Mouse (Mus musculus) left cerebral cortex, postnatal 36 days (tissue): ENCODE results near the gene Slc4a1. TPM values are rescaled to one million over a fixed set of nuclear protein-coding genes. Genes with fewer than 3 reads are reported as not detected.

ENCODE experiments used
- DNase-seq, 2 experiments: peaks; one replicate each; pipeline ENCODE4 v3.0.0; 2021 to 2022; ENCODE audit warnings: low spot score in 2 of 2, mixed read lengths in 1 of 2
- intact Hi-C: fragments of 180-260 bp; cut with DNase I; formaldehyde crosslinking; loops from one replicate; pipeline ENCODE4 v1.15.1; 2025
- microRNA-seq: library from miRNA; unstranded; fragments of <30 nt; microRNA quantifications from one replicate; pipeline ENCODE4 v1.2.0, GENCODE M21; 2022
- total RNA-seq, 2 experiments: library from RNA; stranded (reverse); gene quantifications; 2 replicates each; pipeline ENCODE4 v1.2.3; 2021

Gene Slc4a1
- total RNA-seq, 2 experiments from 2014 or later: 0.39 to 0.50 TPM

- intact Hi-C loops: loop anchor here (1.0 to 2.0 kb wide), 2 partner anchors 20 to 92 kb away; partner anchors contain the start of gene Atxn7l3
- DNase-seq: peak; percentile 82 to 87
Measured at GRCm38 (mm10) chr11:102316572-102317297, 49.3 kb downstream of the Slc4a1 start.

- DNase-seq: no peak
- intact Hi-C loops: loop anchor here (1.0 to 2.0 kb wide), 2 partner anchors 19 to 92 kb away; partner anchors contain the start of gene Atxn7l3
Measured at GRCm38 (mm10) chr11:102315690-102316571, 50.1 kb downstream of the Slc4a1 start.

GRCm38 (mm10) chr11:102314321-102314720 lies 51.7 kb downstream of the Slc4a1 start:
- intact Hi-C loops: no loop called here
- no peak for DNase-seq

- no peak for DNase-seq
- intact Hi-C loops: no loop called here
Measured at GRCm38 (mm10) chr11:102312586-102312985, 53.4 kb downstream of the Slc4a1 start.

GRCm38 (mm10) chr11:102311966-102312365 lies 54.0 kb downstream of the Slc4a1 start:
- intact Hi-C loops: no loop called here
- DNase-seq: no peak

- no peak for DNase-seq
Measured at GRCm38 (mm10) chr11:102310768-102311695, 55.0 kb downstream of the Slc4a1 start.

GRCm38 (mm10) chr11:102309821-102310617 lies 56.0 kb downstream of the Slc4a1 start:
- intact Hi-C loops: loop anchor here (2.0 kb wide), 2 partner anchors 97 to 121 kb away; partner anchors contain the start of genes Grn and Slc25a39
- no peak for DNase-seq

More at GRCm38 (mm10) chr11:102310768-102311695, 55.0 kb downstream of the Slc4a1 start:
- intact Hi-C loops: no loop called here

- peak; percentile 95 to 97 for DNase-seq
- intact Hi-C loops: loop anchor here (2.0 kb wide), 2 partner anchors 98 to 122 kb away; partner anchors contain the start of genes Grn and Slc25a39
Measured at GRCm38 (mm10) chr11:102308979-102309378, 57.0 kb downstream of the Slc4a1 start.

GRCm38 (mm10) chr11:102308104-102308503 lies 57.9 kb downstream of the Slc4a1 start:
- DNase-seq: no peak
- intact Hi-C loops: loop anchor here (2.0 kb wide), 2 partner anchors 99 to 123 kb away; partner anchors contain the start of genes Grn and Slc25a39

GRCm38 (mm10) chr11:102305359-102305758 lies 60.6 kb downstream of the Slc4a1 start:
- no peak for DNase-seq
- intact Hi-C loops: no loop called here

GRCm38 (mm10) chr11:102304141-102304540 lies 61.9 kb downstream of the Slc4a1 start:
- intact Hi-C loops: no loop called here
- DNase-seq: no peak

- intact Hi-C loops: loop anchor here (5.0 kb wide), 1 partner anchor 107 kb away; the partner anchor contains the start of gene Slc25a39
- DNase-seq: no peak
Measured at GRCm38 (mm10) chr11:102299839-102300238, 66.2 kb downstream of the Slc4a1 start.

Small RNA genes within 50 kb of the gene (microRNA-seq; reads per million reads assigned to microRNA genes)
- not detected for gene Mir6930

Other genes starting within 250 kb of the Slc4a1 start
- not detected for gene Nags, start 220.7 kb downstream of the Slc4a1 start, total RNA-seq
- gene Tmem101, start 209.8 kb downstream of the Slc4a1 start, total RNA-seq: 10 to 100 TPM; 24.2 to 27.3 TPM
- 10 to 100 TPM; 58.0 to 58.7 TPM for gene Lsm12, start 180.9 kb downstream of the Slc4a1 start, total RNA-seq
- gene G6pc3, start 176.6 kb downstream of the Slc4a1 start, total RNA-seq: 10 to 100 TPM; 56.1 to 67.2 TPM
- gene Hdac5, start 136.0 kb downstream of the Slc4a1 start, total RNA-seq: 100 to 1,000 TPM; 270 to 275 TPM
- 1 to 10 TPM; 1.2 TPM for gene BC030867, start 117.3 kb downstream of the Slc4a1 start, total RNA-seq
- gene Asb16, start 97.5 kb downstream of the Slc4a1 start, total RNA-seq: 1 to 10 TPM; 1.2 to 1.7 TPM
- 10 to 100 TPM; 70.8 to 77.7 TPM for gene Tmub2, start 81.3 kb downstream of the Slc4a1 start, total RNA-seq
- 100 to 1,000 TPM; 227 to 258 TPM for gene Atxn7l3, start 69.6 kb downstream of the Slc4a1 start, total RNA-seq
- gene Ubtf, start 46.5 kb downstream of the Slc4a1 start, total RNA-seq: 100 to 1,000 TPM; 114 to 125 TPM
- 100 to 1,000 TPM; 469 to 527 TPM for gene Rundc3a, start 27.2 kb upstream of the Slc4a1 start, total RNA-seq
- 10 to 100 TPM; 56.7 to 64.8 TPM for gene Slc25a39, start 41.7 kb upstream of the Slc4a1 start, total RNA-seq
- 10 to 100 TPM; 58.3 to 60.1 TPM for gene Grn, start 64.1 kb upstream of the Slc4a1 start, total RNA-seq
- 100 to 1,000 TPM; 116 to 117 TPM for gene Fam171a2, start 81.5 kb upstream of the Slc4a1 start, total RNA-seq
- 1 to 10 TPM; 2.5 to 2.7 TPM for gene Itga2b, start 103.9 kb upstream of the Slc4a1 start, total RNA-seq
- 10 to 100 TPM; 46.0 to 65.5 TPM for gene Gpatch8, start 190.2 kb upstream of the Slc4a1 start, total RNA-seq
- 1 to 10 TPM; 5.0 to 8.7 TPM for gene Gm11627, start 213.3 kb upstream of the Slc4a1 start, total RNA-seq
- 10 to 100 TPM; 10.5 to 12.7 TPM for gene Fzd2, start 238.2 kb upstream of the Slc4a1 start, total RNA-seq